Mouse (Mus musculus) midbrain, embryonic 10.5 days (tissue): Measurements from ENCODE around the gene St8sia1. TPM values are rescaled to one million over a fixed set of nuclear protein-coding genes. Genes with fewer than 3 reads are reported as not detected.
"Not testable (repeated sequence)": the region's sequence is repeated elsewhere in the genome, so short reads cannot be mapped to it uniquely, and the experiment has no call there.

Experiments
- DNase-seq: peaks from one replicate; pipeline ENCODE4 v3.0.0-alpha.2; 2017; ENCODE audit warnings: low spot score
- H3K27ac ChIP-seq: fragments of 300-500 bp; sonication (generic); replicated peaks from 2 replicates; pipeline ENCODE4 v1.5.1; 2016; ENCODE audit warnings: mild to moderate bottlenecking
- H3K27me3 ChIP-seq: fragments of 300-500 bp; sonication (generic); 2 replicates; pipeline ENCODE4 v1.6.1; 2016; ENCODE audit warnings: low read depth, mild to moderate bottlenecking; ENCODE audit not compliant: poor library complexity, severe bottlenecking
- H3K36me3 ChIP-seq: fragments of 300-500 bp; sonication (generic); 2 replicates; pipeline ENCODE4 v1.6.1; 2016; ENCODE audit warnings: mild to moderate bottlenecking, moderate library complexity
- H3K4me1 ChIP-seq: fragments of 300-500 bp; sonication (generic); 2 replicates; pipeline ENCODE4 v1.6.1; 2016
- H3K4me3 ChIP-seq: fragments of 300-500 bp; sonication (generic); 2 replicates; pipeline ENCODE4 v1.5.1; 2016; ENCODE audit warnings: mild to moderate bottlenecking, moderate library complexity
- H3K9me3 ChIP-seq: fragments of 300-500 bp; sonication (generic); replicated peaks from 2 replicates; pipeline ENCODE4 v1.6.1; 2016; ENCODE audit warnings: mild to moderate bottlenecking
- WGBS: fragments of 180-500 bp; shearing (Covaris S2); methylation state at CpG from one replicate; pipeline ENCODE4 v1.1.7; 2016; 5-methylcytosine and 5-hydroxymethylcytosine counted together
- polyA plus RNA-seq: library from polyadenylated mRNA; unstranded; fragments of >200 nt; fragmentation: Nextera tagmentation; extraction: Ambion mirVana; gene quantifications from 2 replicates; pipeline ENCODE4 v1.2.1, GENCODE M21; 2016

St8sia1 gene
- polyA plus RNA-seq, 1 experiment from 2014 or later: 3.9 TPM

DNA sequence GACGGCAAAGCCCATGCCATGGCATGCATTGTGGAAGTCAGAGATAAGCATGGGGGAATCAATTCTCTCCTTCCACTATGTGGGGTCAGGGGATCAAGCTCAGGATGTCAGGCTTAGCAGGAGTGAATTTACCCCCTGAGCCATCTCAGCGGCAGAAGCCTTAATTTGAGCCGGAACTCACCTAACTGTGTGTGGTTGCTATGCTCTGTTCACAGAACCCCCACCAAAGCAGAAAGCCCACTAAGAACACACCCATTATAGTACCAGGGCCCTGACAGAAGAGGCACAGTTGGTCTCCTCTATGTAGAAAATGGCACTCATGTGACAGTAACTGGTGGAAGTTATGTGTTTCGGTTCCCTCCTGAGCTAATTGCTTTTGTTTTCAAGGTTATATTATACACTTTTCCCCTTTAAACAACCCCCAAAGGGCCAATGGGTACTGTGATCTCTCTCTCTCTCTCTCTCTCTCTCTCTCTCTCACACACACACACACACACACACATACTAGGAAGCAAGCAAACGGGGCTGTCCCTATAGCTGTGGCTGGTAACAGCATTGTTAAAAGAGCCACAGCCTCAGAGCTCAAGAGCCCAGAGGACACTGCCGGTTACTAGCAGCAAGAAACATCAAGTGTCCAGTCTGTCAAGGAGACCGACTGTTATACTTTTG is 27.3 kb upstream of the St8sia1 start:
- Histone ChIP-seq H3K9me3 (no peaks in the 10 kb centered on the region), H3K27me3 (no peaks in the 10 kb centered on the region; the same call in 1 of the 2 replicates), H3K36me3 (no peaks in the 10 kb centered on the region), H3K27ac (no peak overlapping the region), H3K4me1 (peaks cover 26% of the 10 kb centered on the region), H3K4me3 (no peak overlapping the region)
- 55% methylated on average over 7 of the region's 7 CpGs for WGBS
- no peak for DNase-seq

DNA sequence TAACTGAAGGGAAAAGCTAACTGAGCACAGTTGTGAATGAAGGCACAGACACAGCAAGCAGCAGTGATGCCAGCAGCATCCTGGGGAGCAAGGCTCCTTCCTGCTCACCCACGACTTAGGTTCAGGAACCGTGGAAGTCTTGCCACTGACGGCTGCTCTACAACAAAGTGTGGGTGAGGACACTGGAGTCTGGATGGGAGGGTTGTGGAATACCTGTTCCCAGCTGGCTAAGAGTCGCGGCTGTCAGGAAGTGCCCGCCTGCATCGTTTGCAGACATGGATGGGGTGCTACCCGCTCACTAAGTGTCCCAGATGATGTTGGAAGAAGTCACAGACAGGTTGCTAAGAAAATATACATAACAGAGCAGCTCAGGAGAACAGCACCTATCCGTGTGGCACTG is 26.3 kb upstream of the St8sia1 start:
- H3K36me3 ChIP-seq: no peaks in the 10 kb centered on the region
- no peaks in the 10 kb centered on the region; the same call in 1 of the 2 replicates for H3K27me3 ChIP-seq
- peaks cover 26% of the 10 kb centered on the region for H3K4me1 ChIP-seq
- no peaks in the 10 kb centered on the region for H3K9me3 ChIP-seq
- 83% methylated on average over 9 of the region's 9 CpGs for WGBS
- DNase-seq: no peak
- no peak overlapping the region for H3K27ac ChIP-seq
- no peak overlapping the region for H3K4me3 ChIP-seq

DNA sequence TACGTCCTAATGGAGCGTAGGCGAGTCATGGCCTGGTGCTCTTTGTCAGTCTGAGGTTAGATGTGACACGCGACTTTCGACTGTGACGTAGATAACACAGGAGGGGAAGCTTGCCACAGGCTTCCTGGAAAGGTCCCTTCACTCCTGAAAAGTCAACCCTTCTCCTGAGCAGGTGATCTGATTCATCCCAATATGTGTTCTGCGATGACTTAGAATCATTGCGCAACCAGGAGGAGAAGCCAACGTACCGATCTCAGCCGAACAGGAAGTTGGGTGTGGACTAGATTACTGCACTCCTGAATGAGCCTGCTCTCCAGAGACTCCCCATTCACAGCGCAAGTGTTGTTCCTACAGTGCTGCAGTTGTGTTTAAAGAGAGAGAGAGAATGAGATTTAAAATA is 25.2 kb upstream of the St8sia1 start:
- no peak for DNase-seq
- WGBS: 93% methylated on average over 13 of the region's 13 CpGs

DNA sequence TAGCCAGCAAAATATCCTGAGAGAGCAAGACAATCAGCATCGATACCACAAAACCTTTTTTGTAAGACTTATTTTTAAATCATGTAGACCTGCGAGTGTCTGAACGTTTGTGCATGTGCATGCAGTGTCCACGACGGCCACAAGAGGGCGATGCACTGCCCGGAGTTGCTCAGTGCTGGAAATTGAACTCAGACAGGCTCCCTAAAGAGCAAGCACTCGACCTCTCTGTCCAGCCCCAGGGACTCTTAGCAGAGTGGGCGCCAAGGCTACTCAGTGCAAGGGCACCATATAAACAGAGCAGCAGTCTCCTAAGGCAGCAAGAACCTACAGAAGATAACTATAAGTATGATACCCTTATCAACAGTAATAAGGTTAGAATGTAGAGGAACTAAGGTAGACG is 24.5 kb upstream of the St8sia1 start:
- no peaks in the 10 kb centered on the region for H3K9me3 ChIP-seq
- 32% methylated on average over 10 of the region's 10 CpGs for WGBS
- H3K4me1 ChIP-seq: peaks cover 20% of the 10 kb centered on the region
- H3K27ac ChIP-seq: no peak overlapping the region
- H3K27me3 ChIP-seq: no peaks in the 10 kb centered on the region; the same call in 1 of the 2 replicates
- no peak overlapping the region for H3K4me3 ChIP-seq
- DNase-seq: peak; percentile 67
- H3K36me3 ChIP-seq: no peaks in the 10 kb centered on the region

More for the DNA sequence above, 25.2 kb upstream of the St8sia1 start:
- Histone ChIP-seq H3K9me3 (no peaks in the 10 kb centered on the region), H3K27me3 (no peaks in the 10 kb centered on the region; the same call in 1 of the 2 replicates), H3K36me3 (no peaks in the 10 kb centered on the region), H3K4me1 (peaks cover 26% of the 10 kb centered on the region), H3K27ac (no peak overlapping the region), H3K4me3 (no peak overlapping the region)

DNA sequence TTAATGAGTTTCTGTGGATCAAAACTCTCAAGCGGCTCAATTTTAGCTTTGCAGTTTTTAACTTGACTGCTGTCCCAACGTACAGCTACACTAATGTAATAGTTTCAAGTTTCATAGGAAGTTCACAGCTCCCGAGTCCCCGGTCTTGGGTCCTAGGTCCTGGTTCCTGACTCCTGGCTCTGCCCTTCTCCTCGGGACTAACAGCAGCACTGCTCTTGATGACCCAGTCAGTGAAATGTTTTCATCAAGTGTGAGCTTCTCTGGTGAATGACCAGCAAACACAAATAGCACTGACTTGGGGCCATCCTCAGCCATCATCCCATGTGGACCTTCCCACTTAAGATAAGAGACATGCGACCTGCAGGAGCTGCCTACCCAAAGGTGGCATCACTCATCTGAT is 24.0 kb upstream of the St8sia1 start:
- WGBS: 76% methylated on average over 6 of the region's 6 CpGs

DNA sequence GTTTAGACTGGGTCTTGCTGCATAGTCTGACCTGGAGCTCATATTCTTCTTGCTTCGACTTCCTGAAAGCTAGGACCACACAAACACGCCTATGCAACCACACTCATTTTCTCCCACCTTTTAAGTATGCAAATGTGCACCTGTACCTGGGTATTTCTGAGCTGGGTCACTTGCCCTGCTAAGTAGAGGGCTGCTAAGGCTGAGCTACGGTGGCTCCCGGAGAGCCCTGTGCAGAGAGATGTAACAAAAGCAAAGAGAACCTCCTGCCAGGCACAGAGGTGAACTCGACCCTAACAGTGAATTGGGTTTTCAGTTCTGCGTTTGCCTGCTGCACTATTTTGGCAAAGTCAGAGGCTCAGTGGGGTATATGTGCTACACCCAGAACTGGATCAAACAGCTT is 23.4 kb upstream of the St8sia1 start:
- H3K27ac ChIP-seq: no peak overlapping the region
- 75% methylated on average over 6 of the region's 6 CpGs for WGBS
- H3K27me3 ChIP-seq: no peaks in the 10 kb centered on the region
- H3K4me1 ChIP-seq: peaks cover 13% of the 10 kb centered on the region
- DNase-seq: no peak
- H3K36me3 ChIP-seq: no peaks in the 10 kb centered on the region
- no peak overlapping the region for H3K4me3 ChIP-seq
- no peaks in the 10 kb centered on the region for H3K9me3 ChIP-seq

More for the DNA sequence above, 24.0 kb upstream of the St8sia1 start:
- no peaks in the 10 kb centered on the region for H3K9me3 ChIP-seq
- H3K4me1 ChIP-seq: peaks cover 15% of the 10 kb centered on the region
- DNase-seq: no peak
- no peak overlapping the region for H3K27ac ChIP-seq
- H3K27me3 ChIP-seq: no peaks in the 10 kb centered on the region; the same call in 1 of the 2 replicates
- H3K4me3 ChIP-seq: no peak overlapping the region
- H3K36me3 ChIP-seq: no peaks in the 10 kb centered on the region

DNA sequence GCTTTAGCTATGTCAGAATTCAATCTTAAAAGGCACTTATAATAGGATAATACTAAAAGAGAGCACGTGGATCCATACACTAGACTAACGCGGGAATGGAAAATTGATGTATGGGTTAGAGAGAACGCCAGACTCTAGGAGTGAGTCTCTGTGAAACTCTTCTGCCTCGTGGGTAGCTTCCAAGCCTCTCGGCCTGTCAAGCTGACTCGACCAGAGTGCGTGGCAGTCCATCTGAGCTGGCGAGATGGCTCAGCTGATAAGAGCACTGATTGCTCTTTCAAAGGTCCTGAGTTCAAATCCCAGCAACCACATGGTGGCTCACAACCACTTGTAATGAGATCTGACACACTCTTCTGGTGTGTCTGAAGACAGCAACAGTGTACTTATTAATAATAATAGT is 22.5 kb upstream of the St8sia1 start:
- H3K4me1 ChIP-seq, H3K9me3 ChIP-seq, H3K27ac ChIP-seq, H3K27me3 ChIP-seq, H3K4me3 ChIP-seq, DNase-seq, H3K36me3 ChIP-seq: not testable (repeated sequence)
- 95% methylated on average over 9 of the region's 9 CpGs for WGBS

DNA sequence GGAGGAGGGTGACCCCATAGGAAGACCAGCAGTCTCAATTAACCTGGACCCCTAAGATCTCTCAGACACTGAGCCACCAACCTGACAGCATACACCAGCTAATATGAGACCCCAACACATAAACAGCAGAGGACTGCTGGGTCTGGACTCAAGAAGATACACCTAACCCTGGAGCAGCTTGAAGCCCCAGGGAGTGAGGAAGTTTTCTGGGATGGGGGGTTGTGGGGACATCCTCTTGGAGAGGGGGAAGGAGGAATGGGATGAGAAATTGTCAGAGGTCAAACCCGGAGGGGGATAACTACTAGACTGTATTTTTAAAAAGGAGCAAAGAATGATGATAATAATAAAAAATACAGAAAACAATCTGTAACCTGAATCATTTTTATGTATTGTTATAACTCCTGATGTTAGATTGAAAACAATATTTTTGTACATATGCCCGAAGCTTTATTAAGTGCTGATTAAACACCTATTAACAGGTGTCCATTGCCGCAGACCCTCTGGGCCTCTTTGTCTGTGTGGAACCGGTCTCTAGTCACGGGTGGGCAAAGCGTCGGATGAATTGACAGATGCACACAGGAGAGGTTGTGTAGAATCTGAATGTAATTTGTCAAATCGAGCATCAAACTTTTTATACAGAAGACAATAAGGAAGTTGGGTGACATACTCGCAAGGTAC is 21.4 kb upstream of the St8sia1 start:
- WGBS: 93% methylated on average over 9 of the region's 9 CpGs
- not testable (repeated sequence) for H3K27me3 ChIP-seq, H3K27ac ChIP-seq, H3K9me3 ChIP-seq, H3K36me3 ChIP-seq, H3K4me3 ChIP-seq, DNase-seq, H3K4me1 ChIP-seq

DNA sequence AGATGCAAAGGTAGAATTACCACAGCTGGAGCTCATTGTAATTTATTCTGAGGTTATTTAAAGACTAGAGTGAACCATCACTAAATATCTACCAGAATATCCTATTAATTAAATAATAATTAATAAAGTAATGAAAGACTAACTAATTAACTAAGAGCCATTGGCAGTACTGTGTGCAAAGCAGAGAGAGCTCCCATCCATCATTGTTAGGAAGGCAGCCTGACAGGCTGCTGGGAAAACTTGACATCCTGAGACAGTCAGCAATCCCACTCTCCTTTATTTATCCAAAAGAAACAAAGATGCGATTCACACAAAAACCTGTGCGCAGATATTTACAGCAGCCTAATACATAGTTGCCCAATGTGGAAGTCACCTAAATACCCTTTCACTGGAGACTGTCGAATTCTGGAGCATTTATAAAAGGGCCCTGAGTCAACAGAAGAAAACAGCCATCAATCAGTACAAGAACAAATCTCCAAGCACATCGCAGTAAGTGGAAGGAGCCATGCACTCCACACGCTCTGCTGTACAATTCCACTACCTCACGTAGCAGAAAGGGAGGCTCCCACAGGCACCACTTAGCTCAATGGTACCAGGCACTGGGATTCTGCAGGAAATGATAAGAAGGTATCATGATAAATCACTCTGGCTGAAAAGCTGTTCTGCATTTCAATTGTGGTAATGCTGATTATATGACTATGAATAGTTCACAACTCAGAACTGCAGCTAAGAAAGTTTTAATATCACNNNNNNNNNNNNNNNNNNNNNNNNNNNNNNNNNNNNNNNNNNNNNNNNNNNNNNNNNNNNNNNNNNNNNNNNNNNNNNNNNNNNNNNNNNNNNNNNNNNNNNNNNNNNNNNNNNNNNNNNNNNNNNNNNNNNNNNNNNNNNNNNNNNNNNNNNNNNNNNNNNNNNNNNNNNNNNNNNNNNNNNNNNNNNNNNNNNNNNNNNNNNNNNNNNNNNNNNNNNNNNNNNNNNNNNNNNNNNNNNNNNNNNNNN is 15.7 kb upstream of the St8sia1 start:
- Histone ChIP-seq H3K9me3 (no peaks in the 10 kb centered on the region), H3K4me3 (no peak overlapping the region), H3K4me1 (peaks cover 9% of the 10 kb centered on the region), H3K27me3 (no peaks in the 10 kb centered on the region), H3K27ac (no peak overlapping the region), H3K36me3 (no peaks in the 10 kb centered on the region)
- 56% methylated on average over 6 of the region's 6 CpGs for WGBS
- no peak for DNase-seq

DNA sequence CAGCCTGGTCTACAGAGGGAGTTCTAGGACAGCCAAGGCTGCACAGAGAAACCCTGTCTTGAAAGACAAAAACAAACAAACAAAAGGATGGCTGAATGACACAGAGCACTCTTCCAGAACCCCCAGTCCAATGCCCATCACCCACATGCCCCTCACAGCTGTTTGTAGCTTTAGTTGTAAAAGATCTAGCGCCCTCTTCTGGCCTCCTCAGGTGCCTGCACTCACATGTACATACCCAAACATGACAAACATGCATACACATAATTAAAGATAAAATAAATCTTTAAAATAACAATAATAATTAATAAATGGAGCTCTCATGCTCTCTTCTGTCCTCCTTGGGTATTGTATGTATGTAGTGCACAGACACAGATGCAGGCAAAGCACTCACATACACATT is 13.0 kb upstream of the St8sia1 start:
- 52% methylated on average over 1 of the region's 1 CpGs for WGBS
- Histone ChIP-seq H3K4me1 (peaks cover 9% of the 10 kb centered on the region), H3K27ac (no peak overlapping the region), H3K9me3 (no peaks in the 10 kb centered on the region), H3K27me3 (no peaks in the 10 kb centered on the region), H3K4me3 (no peak overlapping the region), H3K36me3 (no peaks in the 10 kb centered on the region)
- DNase-seq: no peak

DNA sequence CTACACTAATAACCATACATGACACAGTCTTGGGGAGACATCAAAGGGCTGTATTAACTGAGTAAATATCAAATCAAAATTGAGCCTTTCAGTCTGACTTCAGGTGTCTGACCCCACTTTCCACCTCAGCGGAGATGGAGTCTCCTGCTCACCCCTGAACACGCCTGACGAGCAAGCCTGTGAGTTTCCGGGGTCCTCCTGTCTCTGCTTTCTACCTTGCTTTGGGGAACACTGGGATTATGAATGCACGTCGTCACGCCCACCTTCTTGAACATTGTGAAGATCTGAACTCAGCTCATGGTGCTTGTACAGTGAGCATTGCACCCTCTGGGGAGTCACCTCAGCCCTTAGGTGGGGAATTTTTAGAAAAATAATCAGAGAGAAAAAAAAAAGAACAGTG is 9.0 kb upstream of the St8sia1 start:
- H3K9me3 ChIP-seq: no peaks in the 10 kb centered on the region
- no peaks in the 10 kb centered on the region for H3K36me3 ChIP-seq
- no peak overlapping the region for H3K27ac ChIP-seq
- no peak overlapping the region for H3K4me3 ChIP-seq
- no peaks in the 10 kb centered on the region for H3K27me3 ChIP-seq
- WGBS: 93% methylated on average over 7 of the region's 7 CpGs
- H3K4me1 ChIP-seq: no peaks in the 10 kb centered on the region
- DNase-seq: no peak

DNA sequence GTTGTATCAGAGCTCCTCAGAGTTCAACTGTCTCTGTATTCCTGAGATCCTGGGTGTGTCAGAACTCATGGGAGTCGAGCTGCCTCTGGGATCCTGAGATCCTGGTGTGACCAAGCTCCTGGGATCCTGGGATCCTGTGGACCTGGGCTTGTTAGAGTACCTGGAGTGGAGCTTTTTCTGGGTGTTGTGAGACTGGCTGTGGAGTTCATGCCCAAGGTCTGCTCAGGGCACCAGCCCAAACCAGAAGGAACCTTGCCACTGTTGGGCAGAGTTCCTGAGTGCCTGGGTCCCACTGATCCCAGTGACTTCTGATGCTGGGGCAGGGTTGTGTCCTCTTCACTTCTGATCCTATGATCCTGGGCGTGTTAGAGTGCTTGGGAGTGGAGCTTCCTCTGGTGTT is 8.0 kb upstream of the St8sia1 start:
- WGBS: 66% methylated on average over 2 of the region's 2 CpGs
- no peaks in the 10 kb centered on the region for H3K9me3 ChIP-seq
- H3K27ac ChIP-seq: no peak overlapping the region
- no peaks in the 10 kb centered on the region for H3K4me1 ChIP-seq
- no peaks in the 10 kb centered on the region for H3K27me3 ChIP-seq
- no peaks in the 10 kb centered on the region for H3K36me3 ChIP-seq
- no peak overlapping the region for H3K4me3 ChIP-seq
- no peak for DNase-seq
